Mouse (Mus musculus) left cerebral cortex, postnatal 10 days (tissue): ENCODE data around the gene 1520401A03Rik. TPM values are rescaled to one million over a fixed set of nuclear protein-coding genes. Genes with fewer than 3 reads are reported as not detected.

ENCODE experiments used
- DNase-seq, 2 experiments: peaks; one replicate each; pipeline ENCODE4 v3.0.0; 2021 to 2022; ENCODE audit warnings: low spot score in 2 of 2, mixed read lengths in 1 of 2; ENCODE audit errors: extremely low spot score in 1 of 2
- intact Hi-C: fragments of 180-260 bp; cut with DNase I; formaldehyde crosslinking; loops from one replicate; pipeline ENCODE4 v1.15.1; 2025
- total RNA-seq, 2 experiments: library from RNA; stranded (reverse); gene quantifications; 2 replicates each; pipeline ENCODE4 v1.2.3; 2021

Gene 1520401A03Rik
- total RNA-seq, 2 experiments from 2014 or later = 0.11 to 0.61 TPM

DNA sequence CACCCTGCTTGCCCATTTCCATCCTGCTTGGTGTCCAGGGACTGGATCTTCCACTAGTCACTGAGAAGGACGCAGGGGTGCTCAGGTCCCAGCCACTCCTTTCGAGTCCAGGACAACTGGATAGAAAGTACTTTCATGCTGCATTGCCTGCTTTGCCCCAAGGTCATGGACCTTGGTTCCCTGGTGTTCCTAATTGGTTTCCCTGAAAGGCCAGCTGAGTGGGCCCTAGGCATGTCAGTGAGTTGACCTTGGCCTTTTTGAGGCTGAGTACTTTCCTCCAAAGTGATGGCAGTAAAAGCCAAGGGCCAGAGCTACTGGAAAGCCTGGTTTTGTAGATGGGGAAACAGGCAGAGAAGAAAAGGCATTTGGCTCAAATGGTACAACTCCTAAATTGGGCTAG lies 697 bp downstream of the 1520401A03Rik start:
- no peak for DNase-seq
- intact Hi-C loops = no loop called here

DNA sequence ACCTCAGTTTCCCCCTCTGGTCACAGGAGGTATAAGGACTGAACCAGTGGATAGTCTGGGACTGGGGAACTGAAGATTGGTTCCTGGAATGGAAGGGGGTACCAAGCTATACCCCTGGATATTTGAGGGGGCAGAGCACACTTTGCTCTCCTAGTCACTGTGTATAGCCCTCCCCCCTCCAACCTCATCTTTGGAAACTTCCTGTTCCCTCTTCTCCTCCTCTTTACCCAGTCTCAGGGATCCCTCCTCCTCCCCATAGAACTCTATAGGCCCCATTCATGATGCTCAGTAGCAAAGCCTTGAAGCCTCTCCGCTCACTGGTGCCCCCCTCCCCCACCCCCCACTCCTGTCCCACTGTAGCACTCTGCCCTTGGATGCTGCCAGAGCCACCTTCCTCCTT lies 3.1 kb downstream of the 1520401A03Rik start:
- intact Hi-C loops = no loop called here
- no peak for DNase-seq

DNA sequence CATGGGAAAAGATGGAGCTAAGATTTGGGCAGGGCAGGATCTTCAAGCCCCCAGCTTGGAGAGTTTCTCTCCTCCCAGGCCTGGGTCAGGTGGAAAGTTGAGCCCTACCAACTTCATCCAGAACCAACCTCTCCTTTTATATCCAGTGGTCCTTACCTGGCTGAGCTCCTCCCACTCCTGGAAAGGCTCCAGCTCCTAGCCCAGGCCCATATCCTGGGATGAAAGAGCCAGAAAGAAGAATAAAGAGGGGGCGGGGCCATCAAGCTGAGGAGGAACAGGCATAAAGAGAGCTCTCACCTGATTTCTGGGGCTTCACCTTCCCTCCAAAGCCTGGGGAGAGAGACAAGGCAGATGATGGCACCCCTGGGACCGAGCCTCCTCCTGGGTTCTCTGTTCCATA lies 5.6 kb downstream of the 1520401A03Rik start:
- DNase-seq = no peak
- intact Hi-C loops = no loop called here

DNA sequence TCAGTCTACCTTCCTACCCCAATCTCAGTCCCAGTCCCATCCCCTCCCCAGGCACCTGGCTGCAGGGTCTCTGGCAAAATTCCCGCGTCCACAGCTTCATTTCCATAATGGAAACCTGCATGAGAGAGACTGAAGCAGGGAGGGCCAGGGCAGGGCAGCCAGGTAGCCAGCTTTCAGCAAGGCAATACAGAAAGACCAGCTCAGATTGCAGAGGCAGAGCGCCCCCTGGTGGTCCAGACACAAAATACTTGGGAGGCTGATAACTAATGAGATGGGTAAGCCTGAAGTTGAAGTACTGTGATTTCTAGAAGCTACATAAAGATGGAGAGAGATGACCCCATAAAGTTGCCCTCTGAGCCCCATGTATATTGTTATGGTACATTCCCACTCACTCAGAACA lies 16.4 kb downstream of the 1520401A03Rik start:
- intact Hi-C loops = loop anchor here (5.0 to 10.0 kb wide), 2 partner anchors 134 to 511 kb away; partner anchors contain the start of gene Zfp40
- DNase-seq = peak; percentile 47 to 82

- no peak for DNase-seq
- intact Hi-C loops = loop anchor here (5.0 to 10.0 kb wide), 2 partner anchors 133 to 511 kb away; partner anchors contain the start of gene Zfp40
Measured at GRCm38 (mm10) chr17:23705525-23706104, 17.0 kb downstream of the 1520401A03Rik start.

- intact Hi-C loops = loop anchor here (5.0 to 10.0 kb wide), 2 partner anchors 132 to 510 kb away; partner anchors contain the start of gene Zfp40
- DNase-seq = peak in 1 of 2 experiments; percentile 63
Measured at GRCm38 (mm10) chr17:23704741-23705140, 17.8 kb downstream of the 1520401A03Rik start.

- intact Hi-C loops = loop anchor here (10.0 kb wide), 1 partner anchor 508 kb away; the partner anchor contains the start of gene Zfp40
- DNase-seq = no peak
Measured at GRCm38 (mm10) chr17:23703301-23703700, 19.3 kb downstream of the 1520401A03Rik start.

GRCm38 (mm10) chr17:23700079-23700478 lies 22.5 kb downstream of the 1520401A03Rik start:
- intact Hi-C loops = loop anchor here (10.0 kb wide), 1 partner anchor 505 kb away; the partner anchor contains the start of gene Zfp40
- DNase-seq = peak; percentile 88 to 94

- intact Hi-C loops = loop anchor here (10.0 kb wide), 1 partner anchor 505 kb away; the partner anchor contains the start of gene Zfp40
- peak in 1 of 2 experiments; percentile 82 for DNase-seq
Measured at GRCm38 (mm10) chr17:23699131-23700077, 23.2 kb downstream of the 1520401A03Rik start.

- no peak for DNase-seq
- intact Hi-C loops = no loop called here
Measured at GRCm38 (mm10) chr17:23695801-23696200, 26.8 kb downstream of the 1520401A03Rik start.

- DNase-seq = no peak
- intact Hi-C loops = no loop called here
Measured at GRCm38 (mm10) chr17:23694491-23694890, 28.1 kb downstream of the 1520401A03Rik start.

GRCm38 (mm10) chr17:23683856-23684672 lies 38.5 kb downstream of the 1520401A03Rik start, which contains the start of gene Cldn9:
Gene Cldn9, minus strand, starts transcription at chr17:23684026.
- intact Hi-C loops = no loop called here
- DNase-seq = no peak

DNA sequence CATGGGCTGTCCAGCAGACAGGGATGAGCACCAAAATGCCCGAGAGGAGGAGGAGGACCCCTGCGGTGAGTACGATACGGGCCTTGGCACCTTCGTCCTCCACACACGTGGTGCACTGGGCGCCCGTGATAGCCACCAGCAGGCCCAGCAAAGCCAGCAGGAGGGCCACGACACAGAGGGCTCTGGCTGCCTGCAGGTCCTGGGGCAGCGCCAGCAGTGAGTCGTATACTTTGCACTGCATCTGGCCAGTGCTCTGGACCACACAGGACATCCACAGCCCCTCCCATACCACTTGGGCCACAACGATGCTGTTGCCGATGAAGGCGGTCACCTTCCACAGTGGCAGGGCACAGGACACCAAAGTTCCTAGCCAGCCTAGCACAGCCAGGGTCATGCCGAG lies 39.4 kb downstream of the 1520401A03Rik start:
- DNase-seq = no peak
- intact Hi-C loops = no loop called here

DNA sequence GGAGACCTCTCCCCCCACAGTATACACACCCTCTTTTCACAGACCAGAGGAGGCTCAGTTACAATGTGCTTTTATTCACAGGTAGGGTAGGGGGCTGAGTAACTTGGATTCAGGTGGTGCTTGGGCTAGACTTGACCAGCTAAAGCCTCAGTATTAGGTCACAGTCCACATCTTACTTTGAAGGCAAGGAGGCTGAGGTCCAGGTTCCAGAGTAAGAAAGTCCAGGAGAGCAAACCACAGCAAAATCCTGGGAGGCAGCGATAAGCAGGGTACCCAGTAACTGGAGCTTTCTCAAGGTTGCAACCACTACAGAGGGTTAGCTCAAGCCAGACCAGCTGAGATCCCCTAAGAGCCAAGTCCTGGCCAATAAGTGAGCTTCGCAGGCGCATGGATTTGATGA lies 40.1 kb downstream of the 1520401A03Rik start:
- no peak for DNase-seq
- intact Hi-C loops = no loop called here

GRCm38 (mm10) chr17:23682092-23682491 lies 40.5 kb downstream of the 1520401A03Rik start:
- no peak for DNase-seq
- intact Hi-C loops = no loop called here

GRCm38 (mm10) chr17:23681086-23681485 lies 41.5 kb downstream of the 1520401A03Rik start:
- intact Hi-C loops = no loop called here
- no peak for DNase-seq

- intact Hi-C loops = no loop called here
- DNase-seq = no peak
Measured at GRCm38 (mm10) chr17:23680336-23680735, 42.2 kb downstream of the 1520401A03Rik start.

- DNase-seq = no peak
- intact Hi-C loops = no loop called here
Measured at GRCm38 (mm10) chr17:23679127-23679835, 43.3 kb downstream of the 1520401A03Rik start, which contains the start of gene Cldn6. Gene Cldn6, plus strand, starts transcription at chr17:23679249.
